Mouse (Mus musculus): ENCODE measurements around the gene Gpr158.
"Not testable (repeated sequence)": the region's sequence is repeated elsewhere in the genome, so short reads cannot be mapped to it uniquely, and the experiment has no call there.

Gpr158 gene

DNA sequence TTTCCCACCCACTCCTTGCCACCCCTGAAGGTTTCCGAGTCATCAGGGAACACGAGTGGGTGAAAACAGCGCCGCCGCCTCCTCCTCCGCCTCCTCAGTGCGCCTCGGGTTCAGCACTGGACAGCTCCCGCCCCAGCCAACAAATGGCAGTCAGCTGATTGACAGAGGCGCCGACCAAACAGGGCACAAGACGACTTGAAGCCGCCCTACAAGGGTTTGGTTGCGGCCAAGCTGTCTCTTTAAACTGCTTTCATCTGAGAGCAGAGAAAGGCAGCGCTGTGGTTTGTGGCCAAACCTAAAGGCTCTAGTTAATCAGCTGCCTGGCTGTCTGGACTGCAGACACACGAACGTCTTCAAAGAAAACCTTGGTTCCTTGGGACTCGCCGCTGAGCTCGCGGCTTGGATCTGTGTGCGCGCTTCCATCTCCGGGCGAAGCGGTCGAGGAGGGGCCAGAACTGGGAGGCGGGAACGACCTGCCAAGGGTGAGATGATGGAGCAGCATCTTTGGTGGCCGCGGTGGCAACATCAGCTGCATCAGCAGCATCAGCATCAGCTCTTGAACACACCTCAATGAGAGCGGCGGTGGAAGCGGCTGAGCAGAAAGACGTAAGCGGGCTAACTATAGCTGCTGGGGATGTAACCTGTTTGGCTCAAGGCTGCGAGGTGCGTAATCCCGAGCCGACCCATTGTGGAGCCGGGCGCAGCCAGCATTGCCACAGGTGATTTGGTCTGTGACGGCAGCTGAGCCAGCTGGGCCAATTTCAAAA lies at the start of gene Gpr158:
Gene Gpr158, plus strand, starts transcription at position 198 of the 767 bp plus-strand sequence.
- DNase-seq, result peak; percentile 71 to 87

- no peak for DNase-seq
These were observed 23.5 kb upstream of the Gpr158 start for GRCm38 (mm10) chr2:21343821-21344220.

DNA sequence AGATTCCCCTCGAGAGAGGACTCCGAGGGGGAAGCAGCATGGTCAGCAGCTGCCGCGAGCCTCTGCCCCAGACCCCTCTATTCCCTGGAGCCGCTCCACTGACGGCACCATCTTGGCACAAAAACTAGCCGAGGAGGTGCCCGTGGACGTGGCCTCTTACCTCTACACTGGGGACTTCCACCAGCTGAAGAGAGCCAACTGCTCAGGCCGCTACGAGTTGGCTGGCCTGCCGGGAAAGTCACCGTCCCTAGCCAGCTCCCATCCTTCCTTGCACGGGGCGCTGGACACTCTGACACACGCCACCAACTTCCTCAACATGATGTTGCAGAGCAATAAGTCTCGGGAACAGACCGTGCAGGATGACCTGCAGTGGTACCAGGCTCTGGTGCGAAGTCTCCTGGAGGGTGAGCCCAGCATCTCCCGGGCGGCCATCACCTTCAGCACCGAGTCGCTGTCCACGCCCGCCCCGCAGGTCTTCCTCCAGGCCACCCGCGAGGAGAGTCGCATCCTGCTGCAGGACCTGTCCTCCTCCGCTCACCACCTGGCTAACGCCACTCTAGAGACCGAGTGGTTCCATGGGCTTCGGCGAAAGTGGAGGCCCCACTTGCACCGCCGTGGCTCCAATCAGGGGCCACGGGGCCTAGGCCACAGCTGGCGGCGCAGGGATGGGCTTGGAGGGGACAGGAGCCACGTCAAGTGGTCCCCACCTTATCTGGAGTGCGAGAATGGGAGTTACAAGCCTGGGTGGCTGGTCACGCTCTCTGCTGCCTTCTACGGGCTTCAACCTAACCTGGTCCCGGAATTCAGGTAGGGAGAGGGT lies 1.2 kb downstream of the Gpr158 start:
- peak in 1 of 2 experiments; percentile 25 for DNase-seq

GRCm38 (mm10) chr2:21369171-21369485 lies 1.8 kb downstream of the Gpr158 start:
- no peak for DNase-seq

- no peak for DNase-seq
These were observed 2.2 kb downstream of the Gpr158 start for GRCm38 (mm10) chr2:21369556-21369955.

GRCm38 (mm10) chr2:21379516-21379915 lies 12.2 kb downstream of the Gpr158 start:
- no peak for DNase-seq

DNA sequence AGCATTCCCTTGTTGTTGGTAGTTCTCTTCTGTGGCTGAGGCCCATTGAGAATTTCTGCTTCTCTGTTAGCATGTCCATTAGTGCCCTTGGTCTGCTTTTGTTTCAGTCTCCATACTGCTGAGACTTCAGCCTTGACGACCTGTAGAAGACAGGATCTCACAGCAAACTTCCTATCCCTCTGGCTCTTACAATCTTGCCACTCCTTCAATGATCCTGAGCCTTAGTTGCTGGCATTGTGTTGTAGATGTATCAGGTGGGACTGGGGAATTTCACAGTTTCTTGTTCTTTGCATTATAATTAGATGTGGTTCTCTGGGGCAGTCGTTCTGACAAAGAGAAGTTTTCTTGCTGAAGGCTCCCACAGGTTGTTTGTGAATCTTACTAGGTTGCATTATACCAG lies 25.4 kb downstream of the Gpr158 start:
- DNase-seq, result no peak

GRCm38 (mm10) chr2:21397347-21397746 lies 30.0 kb downstream of the Gpr158 start:
- DNase-seq, result no peak

DNA sequence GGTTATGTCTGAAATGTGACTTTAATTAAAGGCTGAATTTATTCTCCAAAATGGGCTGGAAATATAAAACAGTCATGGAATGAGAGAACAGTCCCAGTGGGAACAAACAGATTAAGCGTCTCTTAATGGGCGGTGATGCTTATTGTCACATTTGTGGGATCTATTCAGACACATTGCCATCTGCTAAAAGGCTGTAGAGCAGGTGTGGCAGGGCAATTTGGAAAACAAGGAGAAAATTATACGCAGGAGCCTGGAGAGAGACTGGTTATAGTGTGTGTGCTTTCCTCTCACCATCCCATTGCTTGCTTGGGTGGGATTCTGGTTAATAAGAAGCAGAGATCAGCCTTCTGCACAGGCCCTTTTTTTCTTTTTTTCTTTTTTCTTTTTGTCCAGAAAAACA lies 32.3 kb downstream of the Gpr158 start:
- no peak for DNase-seq

GRCm38 (mm10) chr2:21405617-21406016 lies 38.3 kb downstream of the Gpr158 start:
- peak; percentile 5 to 39 for DNase-seq

GRCm38 (mm10) chr2:21407443-21407985 lies 40.2 kb downstream of the Gpr158 start:
- DNase-seq, result no peak

DNA sequence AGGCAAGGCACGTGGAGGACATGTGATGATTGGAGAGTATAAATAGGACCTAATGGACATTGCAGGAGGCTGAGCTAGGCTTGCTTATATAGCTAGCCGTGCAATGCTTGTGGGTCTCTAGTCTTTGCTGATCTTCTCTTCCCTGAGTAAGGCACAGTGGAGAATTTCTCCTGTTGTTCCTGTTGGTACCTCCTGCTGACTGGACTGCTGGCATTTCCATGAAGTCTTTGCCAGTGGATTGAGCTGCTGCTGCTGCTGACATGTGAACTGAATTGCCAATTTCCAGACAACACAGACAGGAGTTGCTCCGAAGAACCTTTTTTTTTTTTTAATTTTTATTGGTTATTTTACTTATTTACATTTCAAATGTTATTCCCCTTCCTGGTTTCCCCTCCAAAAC lies 41.5 kb downstream of the Gpr158 start:
- DNase-seq, result no peak

- DNase-seq, result no peak
These were observed 62.9 kb downstream of the Gpr158 start for GRCm38 (mm10) chr2:21430288-21430687.

- no peak for DNase-seq
These were observed 63.8 kb downstream of the Gpr158 start for GRCm38 (mm10) chr2:21431182-21431581.

- no peak for DNase-seq
These were observed 72.3 kb downstream of the Gpr158 start for GRCm38 (mm10) chr2:21439626-21440025.

- DNase-seq, result not testable (repeated sequence)
These were observed 93.3 kb downstream of the Gpr158 start for GRCm38 (mm10) chr2:21460606-21461005.

- DNase-seq, result no peak
These were observed 107.6 kb downstream of the Gpr158 start for GRCm38 (mm10) chr2:21474957-21475356.

- no peak for DNase-seq
These were observed 129.5 kb downstream of the Gpr158 start for GRCm38 (mm10) chr2:21496881-21497280.

- no peak for DNase-seq
These were observed 130.6 kb downstream of the Gpr158 start for GRCm38 (mm10) chr2:21497965-21498364.

DNA sequence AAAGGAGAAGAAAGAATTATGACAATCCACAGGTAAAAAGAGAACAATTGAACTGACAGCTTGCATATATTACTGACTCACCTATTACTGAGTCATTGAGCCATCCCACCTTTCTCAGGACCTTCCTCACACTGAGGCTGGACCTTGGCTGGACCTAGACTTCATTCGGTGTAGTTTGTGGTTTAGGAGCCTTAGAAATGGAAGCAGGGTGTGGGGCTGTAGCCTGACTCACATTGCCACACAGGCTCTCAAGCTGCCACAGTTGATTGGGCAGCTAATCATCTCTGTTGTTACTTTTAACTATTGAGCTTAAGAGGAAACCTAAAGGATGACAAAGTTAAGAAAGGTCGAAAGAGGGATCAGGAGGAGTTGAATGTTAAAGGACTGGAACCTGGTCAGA lies 132.1 kb downstream of the Gpr158 start:
- no peak for DNase-seq

DNA sequence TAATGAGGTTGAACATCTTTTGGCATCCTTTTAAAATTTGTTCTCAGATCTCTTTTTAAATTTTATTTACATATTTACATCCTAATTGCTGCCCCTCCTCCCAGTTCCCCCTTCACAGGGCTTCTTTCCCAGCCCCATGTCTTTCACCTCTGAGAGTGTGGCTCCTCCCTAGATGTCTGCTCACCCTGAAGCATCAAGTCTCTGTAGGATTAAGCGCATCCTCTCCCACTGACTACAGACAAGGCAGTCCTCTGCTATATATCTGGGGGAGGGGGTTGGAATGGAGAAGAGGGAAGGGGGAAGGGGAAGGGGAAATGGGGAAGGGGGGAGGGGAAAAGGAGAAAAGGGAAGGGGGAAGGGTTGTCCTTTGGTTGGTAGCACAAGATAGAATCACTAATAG lies 140.1 kb downstream of the Gpr158 start:
- no peak for DNase-seq

DNA sequence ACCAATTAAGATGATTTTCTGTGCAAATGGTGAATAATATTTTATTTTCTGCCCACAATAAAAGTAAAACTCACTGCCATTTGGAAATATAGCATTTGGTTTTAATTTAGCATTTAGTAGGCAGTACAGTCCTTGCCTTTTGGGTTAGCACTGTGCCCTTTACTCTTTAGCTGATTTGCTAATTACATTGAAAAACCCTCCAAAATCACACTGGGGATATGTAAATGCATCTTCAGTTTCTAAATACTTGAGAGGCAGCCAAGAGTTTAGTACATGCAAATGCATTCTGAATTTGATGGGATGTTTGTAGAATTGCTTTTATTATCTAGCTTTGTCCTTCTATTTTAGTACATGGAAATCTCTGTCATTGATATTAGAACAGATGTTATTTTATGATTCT lies 163.4 kb downstream of the Gpr158 start:
- DNase-seq, result no peak

GRCm38 (mm10) chr2:21619180-21619579 lies 251.8 kb downstream of the Gpr158 start:
- DNase-seq, result no peak

- DNase-seq, result no peak
These were observed 264.8 kb downstream of the Gpr158 start for GRCm38 (mm10) chr2:21632136-21632535.

Measured in kidney, postnatal 36 days (tissue).